In the genomic region with DNA sequence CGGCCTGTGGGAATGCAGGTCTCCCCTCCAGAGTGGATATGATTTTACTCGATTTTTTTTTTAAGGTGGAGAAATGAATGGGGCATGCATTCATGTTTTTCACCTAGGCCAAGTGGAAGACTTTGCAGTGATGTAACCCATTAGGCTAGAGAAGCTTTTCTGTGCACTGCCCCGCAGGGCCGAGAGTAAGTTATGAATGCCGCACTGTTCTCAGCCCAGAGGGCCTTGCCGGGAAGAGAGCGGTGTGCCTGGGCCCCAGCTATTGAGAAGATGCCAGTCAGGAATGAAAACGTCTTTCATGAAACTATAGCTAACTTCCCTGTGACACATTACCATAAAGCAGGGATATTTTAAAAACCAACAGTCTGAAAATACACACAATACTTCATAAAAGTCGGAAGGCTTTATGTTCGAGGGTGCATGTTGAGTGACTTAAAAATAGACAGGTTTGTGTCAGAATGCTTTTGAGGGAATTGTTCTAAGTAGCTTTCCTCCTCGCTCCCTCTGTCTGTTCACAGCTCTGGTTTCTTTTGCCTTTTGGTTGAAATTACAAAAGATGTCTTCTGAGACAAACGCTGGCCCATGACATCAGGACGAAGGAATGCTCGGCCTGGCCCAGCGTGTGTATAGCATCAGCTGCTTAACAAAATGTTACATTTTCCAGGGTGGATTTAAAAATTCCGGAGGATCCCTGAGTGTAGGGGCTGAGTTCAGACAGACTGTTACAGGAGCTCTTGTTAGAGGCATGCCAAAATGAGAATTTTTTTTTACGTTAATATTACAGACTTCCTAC, we compare ENCODE assay signal across 7 mouse cellular contexts. TPM values are rescaled to one million over a fixed set of nuclear protein-coding genes. Genes with fewer than 3 reads are reported as not detected.
A peak's percentile ranks its signal among the peaks of the same experiment; 100 is the strongest.
DNase-seq lines count a peak whose midpoint lies in the region; ATAC-seq lines count a peak whose summit lies in the region.

No protein-coding gene starts in this region.

- no peak overlapping the region for H3K9ac ChIP-seq in lung, embryonic 16.5 days (ENCODE audit: low read length)

- H3K4me2 ChIP-seq in lung, embryonic 16.5 days (ENCODE audit: low read depth, low read length) = no peak overlapping the region

- H3K36me3 ChIP-seq in lung, embryonic 16.5 days (ENCODE audit: control insufficient read depth, insufficient read depth, low read length) = no peaks in the 10 kb centered on the region
- H3K36me3 ChIP-seq in forebrain, embryonic 10.5 days (replicated peaks) = peaks cover 16% of the 10 kb centered on the region

- DNase-seq in lung, postnatal 4 days = no peak
- peak; percentile 65 for DNase-seq in forebrain, embryonic 10.5 days (ENCODE audit: extremely low spot score, low spot score)
- peak; percentile 49 for DNase-seq in layer of hippocampus, adult 9-11 months
- peak; percentile 27 for DNase-seq in telencephalon, adult 2 months (ENCODE audit: low read depth, low spot score)
- no peak for DNase-seq in spleen, postnatal 10 days (ENCODE audit: low spot score in 2 of 2)
- DNase-seq in cerebellum, postnatal 36 days = no peak

- H3K27me3 ChIP-seq in lung, embryonic 16.5 days (ENCODE audit: control insufficient read depth, insufficient read depth, low read depth, low read length) = no peaks in the 10 kb centered on the region
- H3K27me3 ChIP-seq in forebrain, embryonic 10.5 days (ENCODE audit: poor library complexity, severe bottlenecking) = no peaks in the 10 kb centered on the region

- WGBS in lung, embryonic 16.5 days = 37% methylated on average over 17 of the region's 17 CpGs
- 31% methylated on average over 17 of the region's 17 CpGs for WGBS in forebrain, embryonic 10.5 days

- H3K27ac ChIP-seq in lung, embryonic 16.5 days (ENCODE audit: low read length) = no peak overlapping the region
- H3K27ac ChIP-seq in forebrain, embryonic 10.5 days = peak overlapping the region; percentile 85

- no peak overlapping the region for H3K4me3 ChIP-seq in lung, embryonic 16.5 days (ENCODE audit: low read length)
- H3K4me3 ChIP-seq in forebrain, embryonic 10.5 days = peak overlapping the region; percentile 15; the same call in 1 of the 2 replicates

- no peaks in the 10 kb centered on the region for H3K9me3 ChIP-seq in lung, embryonic 16.5 days (ENCODE audit: control insufficient read depth, low read length)
- H3K9me3 ChIP-seq in forebrain, embryonic 10.5 days = no peaks in the 10 kb centered on the region

- H3K4me1 ChIP-seq in lung, embryonic 16.5 days (replicated peaks; ENCODE audit: control insufficient read depth, insufficient read depth, low read length) = no peaks in the 10 kb centered on the region
- H3K4me1 ChIP-seq in forebrain, embryonic 10.5 days = peaks cover 74% of the 10 kb centered on the region

- peak; percentile 78 for ATAC-seq in lung, embryonic 16.5 days (ENCODE audit: low read depth)

RNA-seq across cellular contexts. Expression of a gene that starts 44.2 kb away (rescaled TPM):
- 0.28 and 0.64 TPM in 2 replicates for polyA plus RNA-seq in lung, embryonic 16.5 days (2015; fragmentation: Nextera tagmentation; extraction: Ambion mirVana)
- 7.2 and 8.6 TPM in 2 replicates for polyA plus RNA-seq in forebrain, embryonic 10.5 days (2016; fragmentation: Nextera tagmentation; extraction: Ambion mirVana)

Comparison
In these comparisons a context has a peak if more than half of its experiments do, and no peak if none do; other contexts are left out.
1. DNase-seq: peak in forebrain, embryonic 10.5 days (single experiment), layer of hippocampus, adult 9-11 months (single experiment) and telencephalon, adult 2 months (single experiment); none in lung, postnatal 4 days (0 of 2), spleen, postnatal 10 days (0 of 2) and cerebellum, postnatal 36 days (0 of 2).